Mouse (Mus musculus) forebrain, postnatal 0 days (tissue): ENCODE results near the gene Dhx58. TPM values are rescaled to one million over a fixed set of nuclear protein-coding genes. Genes with fewer than 3 reads are reported as not detected.

Source experiments
- ATAC-seq: fragments of 200-750 bp; cut with Nextera tagmentation; 2 replicates; pipeline ENCODE4 v1.8.0; 2017; ENCODE audit warnings: mild to moderate bottlenecking, moderate library complexity
- DNase-seq: peaks from one replicate; pipeline ENCODE4 v3.0.0-alpha.2; 2015
- H3K27ac ChIP-seq: fragments of 300-500 bp; sonication (generic); 2 replicates; pipeline ENCODE4 v1.5.1; 2014; ENCODE audit warnings: low read depth, mild to moderate bottlenecking, antibody characterized with exemption, low read length, moderate library complexity, mixed read lengths
- H3K27me3 ChIP-seq: fragments of 300-500 bp; sonication (generic); 2 replicates; pipeline ENCODE4 v1.6.1; 2014; ENCODE audit warnings: mild to moderate bottlenecking, low read length, mixed read lengths; ENCODE audit not compliant: insufficient read depth
- H3K36me3 ChIP-seq: fragments of 300-500 bp; sonication (generic); 2 replicates; pipeline ENCODE4 v1.6.1; 2014; ENCODE audit warnings: mild to moderate bottlenecking, moderate library complexity; ENCODE audit not compliant: insufficient read depth
- H3K4me1 ChIP-seq: fragments of 300-500 bp; sonication (generic); 2 replicates; pipeline ENCODE4 v1.6.1; 2014; ENCODE audit warnings: antibody characterized with exemption; ENCODE audit not compliant: insufficient read depth
- H3K4me2 ChIP-seq: fragments of 300-500 bp; sonication (generic); 2 replicates; pipeline ENCODE4 v1.6.1; 2014; ENCODE audit warnings: low read depth, mild to moderate bottlenecking, moderate library complexity
- H3K4me3 ChIP-seq: fragments of 300-500 bp; sonication (generic); 2 replicates; pipeline ENCODE4 v1.5.1; 2014; ENCODE audit warnings: low read depth, low read length, mixed read lengths
- H3K9ac ChIP-seq: fragments of 300-500 bp; sonication (generic); 2 replicates; pipeline ENCODE4 v1.6.1; 2014; ENCODE audit warnings: mild to moderate bottlenecking
- H3K9me3 ChIP-seq: fragments of 300-500 bp; sonication (generic); 2 replicates; pipeline ENCODE4 v1.6.1; 2016; ENCODE audit warnings: low read length
- CTCF ChIP-seq: sonication (generic); IDR thresholded peaks from 2 replicates; pipeline ENCODE4 v1.5.1; 2016; ENCODE audit warnings: antibody characterized with exemption, control low read depth, low read depth
- WGBS: fragments of 180-500 bp; shearing (Covaris S2); extraction: QIAGEN DNeasy Blood & Tissue Kit; methylation state at CpG from one replicate; pipeline ENCODE4 v1.1.7; 2014; 5-methylcytosine and 5-hydroxymethylcytosine counted together
- polyA plus RNA-seq: library from polyadenylated mRNA; unstranded; fragments of >200 nt; fragmentation: Nextera tagmentation; extraction: Ambion mirVana; gene quantifications from 2 replicates; pipeline ENCODE4 v1.2.1, GENCODE M21; 2015
- total RNA-seq: library from RNA; depleted of rRNA; stranded (reverse); fragments of >200 nt; gene quantifications from 2 replicates; pipeline ENCODE4 v1.2.3, GENCODE M21; 2014

The Dhx58 gene
- total and polyA plus RNA-seq, 2 experiments from 2014 or later = 1.5 to 2.3 TPM

DNA sequence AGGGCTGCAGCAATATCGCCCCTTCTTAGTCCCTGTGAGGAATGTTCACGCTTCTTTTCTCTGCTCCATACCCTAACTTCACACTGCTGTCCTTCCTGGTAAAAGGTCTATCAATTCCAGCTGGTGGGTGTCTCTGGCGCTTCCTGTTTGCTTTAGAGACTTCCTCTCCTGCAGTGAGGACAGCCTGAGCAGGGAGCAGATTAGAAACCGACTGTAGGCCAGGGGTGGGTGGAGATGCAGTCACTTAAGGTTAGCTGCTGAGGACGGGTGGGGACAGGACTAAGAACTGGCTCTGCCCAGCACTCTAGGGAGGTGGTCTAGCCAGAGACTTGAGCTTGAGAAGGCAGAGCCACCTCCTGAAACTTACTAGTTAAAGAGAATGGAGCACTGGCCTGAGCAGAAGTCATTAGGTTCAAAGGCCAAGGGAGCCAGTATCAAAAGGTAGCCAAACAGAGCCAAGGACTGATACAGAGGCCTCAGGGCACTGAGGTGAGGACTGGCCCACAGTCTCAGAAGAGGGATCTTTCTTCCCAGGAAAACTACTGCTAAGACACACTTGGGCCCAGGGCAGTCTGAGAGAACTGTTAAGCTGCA is 20.9 kb upstream of the Dhx58 start:
- Histone ChIP-seq H3K4me1 (0 out of 2 replicates have a peak, but pooled peaks cover 3% of the 10 kb centered on the region), H3K9ac (no peak overlapping the region), H3K4me2 (no peak overlapping the region), H3K9me3 (no peaks in the 10 kb centered on the region), H3K4me3 (no peak overlapping the region), H3K27me3 (no peaks in the 10 kb centered on the region), H3K36me3 (peaks cover 11% of the 10 kb centered on the region), H3K27ac (no peak overlapping the region)
- DNase-seq = no peak
- no peak for TF ChIP-seq CTCF
- ATAC-seq = no peak
- 70% methylated on average over 5 of the region's 5 CpGs for WGBS

DNA sequence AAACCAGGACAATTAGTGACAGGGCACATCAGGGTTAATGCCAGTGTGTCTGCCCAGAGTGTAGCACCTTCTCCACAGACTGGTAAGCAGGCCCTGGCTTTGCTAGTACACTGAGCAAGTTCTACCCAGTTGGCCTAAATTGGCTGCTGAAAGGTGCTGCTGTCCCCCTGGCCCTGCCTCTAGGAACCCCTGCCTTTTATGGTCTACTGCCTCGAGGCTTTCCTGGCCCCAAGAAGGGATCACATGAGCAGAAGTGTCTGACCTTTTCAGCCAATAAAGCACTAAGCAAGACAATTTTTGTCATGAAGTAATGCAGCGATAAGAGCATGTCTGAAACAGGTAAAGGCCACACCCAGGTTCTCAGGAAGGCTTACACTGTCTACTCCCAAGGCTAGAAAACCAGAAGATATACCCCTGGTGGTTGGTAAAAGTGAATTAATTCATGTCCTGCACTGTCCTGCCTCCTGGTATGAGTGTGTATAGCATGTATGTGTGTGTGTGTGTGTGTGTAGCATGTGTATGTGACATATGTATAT is 18.5 kb upstream of the Dhx58 start:
- WGBS = 57% methylated on average over 2 of the region's 2 CpGs
- ATAC-seq = no peak
- Histone ChIP-seq H3K4me3 (no peak overlapping the region), H3K4me2 (no peak overlapping the region), H3K36me3 (peaks cover 15% of the 10 kb centered on the region), H3K9me3 (no peaks in the 10 kb centered on the region), H3K9ac (no peak overlapping the region), H3K27me3 (no peaks in the 10 kb centered on the region), H3K4me1 (0 out of 2 replicates have a peak, but pooled peaks cover 3% of the 10 kb centered on the region), H3K27ac (no peak overlapping the region)
- TF ChIP-seq CTCF = no peak
- no peak for DNase-seq

DNA sequence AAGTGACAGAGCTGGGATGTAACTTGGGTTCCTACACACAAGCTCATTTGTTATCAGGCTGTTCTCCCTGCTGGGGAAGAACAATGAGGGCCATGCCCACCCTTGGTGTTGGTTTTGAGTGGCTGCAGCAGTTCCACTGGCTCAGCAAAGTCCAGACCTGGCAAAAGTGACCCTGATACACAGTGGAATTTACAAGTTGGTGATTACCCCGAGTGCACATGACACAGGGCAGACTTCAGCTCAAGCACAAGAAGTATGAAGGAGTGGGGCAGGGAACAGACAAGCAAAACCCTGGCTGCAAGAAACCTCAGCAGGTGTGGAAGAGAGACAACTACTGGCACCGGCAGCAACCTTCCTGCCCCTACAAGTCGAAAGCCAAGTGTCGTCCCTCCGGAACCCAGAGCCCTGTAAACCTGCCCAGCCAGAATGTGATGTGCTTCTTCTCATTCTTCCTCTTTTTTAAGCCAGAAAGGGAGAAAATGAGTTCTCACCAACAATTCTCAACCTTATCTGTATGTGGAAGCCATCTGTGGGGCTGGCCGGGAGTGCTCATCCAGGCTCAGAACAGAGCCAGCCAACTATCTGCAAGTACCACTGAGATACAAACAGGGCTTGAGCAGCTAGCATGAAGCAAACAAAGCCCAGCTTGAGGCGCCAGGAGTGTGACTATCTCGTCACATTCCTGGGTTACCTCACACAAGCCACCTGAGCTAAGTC is 17.9 kb upstream of the Dhx58 start:
- TF ChIP-seq CTCF = no peak
- H3K4me1 ChIP-seq = 0 out of 2 replicates have a peak, but pooled peaks cover 3% of the 10 kb centered on the region
- no peak overlapping the region for H3K4me3 ChIP-seq
- no peak overlapping the region for H3K9ac ChIP-seq
- peaks cover 21% of the 10 kb centered on the region for H3K36me3 ChIP-seq
- DNase-seq = no peak
- no peaks in the 10 kb centered on the region for H3K9me3 ChIP-seq
- 59% methylated on average over 8 of the region's 8 CpGs for WGBS
- H3K27me3 ChIP-seq = no peaks in the 10 kb centered on the region
- no peak overlapping the region for H3K4me2 ChIP-seq
- H3K27ac ChIP-seq = no peak overlapping the region
- no peak for ATAC-seq

GRCm38 (mm10) chr11:100721254-100721653 is 17.2 kb upstream of the Dhx58 start:
- Histone ChIP-seq H3K4me3 (no peak overlapping the region), H3K36me3 (peaks cover 28% of the 10 kb centered on the region), H3K9ac (no peak overlapping the region), H3K9me3 (no peaks in the 10 kb centered on the region), H3K4me2 (no peak overlapping the region), H3K4me1 (0 out of 2 replicates have a peak, but pooled peaks cover 3% of the 10 kb centered on the region), H3K27me3 (no peaks in the 10 kb centered on the region), H3K27ac (peak overlapping the region; percentile 29; the same call in 1 of the 2 replicates)
- ATAC-seq (no peak), DNase-seq (no peak)
- no peak for TF ChIP-seq CTCF
- 45% methylated on average over 4 of the region's 4 CpGs for WGBS

DNA sequence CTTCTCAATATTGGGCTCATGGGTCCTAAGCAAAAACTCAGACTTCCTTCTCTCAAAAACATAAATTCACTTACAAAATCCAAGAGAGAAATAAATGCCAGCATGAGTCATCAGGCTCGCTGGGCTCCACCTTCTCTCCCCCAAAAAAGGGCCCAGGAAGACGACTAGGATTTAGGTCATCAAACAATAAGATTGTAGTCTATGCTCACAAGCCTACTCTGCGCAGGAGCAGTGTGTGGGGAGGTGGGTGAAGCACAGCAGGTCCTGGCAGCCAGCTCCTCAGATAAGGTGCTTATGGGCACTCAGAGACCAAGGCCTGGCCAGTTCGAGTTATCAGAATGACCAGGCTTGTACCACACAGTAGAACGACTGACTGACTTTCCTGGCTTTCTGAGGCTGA is 16.3 kb upstream of the Dhx58 start:
- Histone ChIP-seq H3K9ac (no peak overlapping the region), H3K27me3 (no peaks in the 10 kb centered on the region), H3K4me2 (no peak overlapping the region), H3K9me3 (no peaks in the 10 kb centered on the region), H3K4me3 (no peak overlapping the region), H3K27ac (no peak overlapping the region), H3K36me3 (peaks cover 37% of the 10 kb centered on the region), H3K4me1 (0 out of 2 replicates have a peak, but pooled peaks cover 3% of the 10 kb centered on the region)
- TF ChIP-seq CTCF = no peak
- ATAC-seq (no peak), DNase-seq (no peak)
- WGBS = 76% methylated on average over 5 of the region's 5 CpGs

DNA sequence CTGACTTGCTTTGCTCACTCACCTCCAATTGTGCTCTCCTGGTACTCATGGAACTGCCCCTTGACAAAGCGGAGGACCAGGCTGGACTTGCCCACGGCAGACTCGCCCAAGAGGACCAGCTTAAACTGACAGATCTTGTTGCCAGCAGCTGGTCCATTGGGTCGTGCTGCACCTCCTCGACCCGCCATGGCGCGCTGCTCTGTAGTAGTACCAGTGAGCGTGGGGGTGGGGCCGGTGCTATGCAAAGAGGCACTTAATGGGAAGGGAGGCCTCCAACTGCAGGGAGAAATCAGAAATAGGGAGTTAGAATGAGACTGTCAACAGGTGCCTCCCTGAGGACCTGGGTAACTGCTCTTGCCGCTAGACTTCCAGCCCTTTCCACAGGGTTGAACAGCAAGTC is 15.8 kb upstream of the Dhx58 start:
- Histone ChIP-seq H3K4me3 (no peak overlapping the region), H3K4me2 (no peak overlapping the region), H3K36me3 (peaks cover 38% of the 10 kb centered on the region), H3K27me3 (no peaks in the 10 kb centered on the region), H3K4me1 (0 out of 2 replicates have a peak, but pooled peaks cover 3% of the 10 kb centered on the region), H3K9ac (no peak overlapping the region), H3K27ac (no peak overlapping the region), H3K9me3 (no peaks in the 10 kb centered on the region)
- no peak for ATAC-seq
- no peak for TF ChIP-seq CTCF
- DNase-seq = no peak
- 88% methylated on average over 11 of the region's 11 CpGs for WGBS

DNA sequence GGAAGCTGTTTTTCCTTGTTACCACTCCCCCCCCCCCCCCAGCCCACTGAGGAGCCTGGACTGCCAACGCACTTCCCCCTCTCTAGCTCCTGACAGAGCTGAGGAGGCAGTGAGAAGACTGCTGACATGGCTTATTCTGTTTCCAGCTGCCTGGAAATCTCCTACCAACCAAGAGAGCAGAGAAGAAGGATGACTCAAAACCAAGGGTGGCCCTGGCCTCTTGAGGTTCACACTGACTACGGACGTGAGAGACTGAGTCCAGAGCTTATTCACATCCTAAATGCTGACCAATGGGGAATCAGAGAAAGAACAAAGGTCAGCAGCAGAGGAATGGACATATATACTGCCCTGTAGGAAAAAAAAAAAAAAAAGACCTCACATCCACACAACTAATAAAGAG is 15.2 kb upstream of the Dhx58 start:
- ATAC-seq = no peak
- no peak for TF ChIP-seq CTCF
- no peaks in the 10 kb centered on the region for H3K27me3 ChIP-seq

More for the DNA sequence above, 15.2 kb upstream of the Dhx58 start:
- DNase-seq = no peak
- Histone ChIP-seq H3K36me3 (peaks cover 38% of the 10 kb centered on the region), H3K9me3 (no peaks in the 10 kb centered on the region), H3K27ac (no peak overlapping the region), H3K4me3 (no peak overlapping the region), H3K9ac (no peak overlapping the region), H3K4me2 (no peak overlapping the region), H3K4me1 (0 out of 2 replicates have a peak, but pooled peaks cover 3% of the 10 kb centered on the region)
- 86% methylated on average over 3 of the region's 3 CpGs for WGBS
